Mouse (Mus musculus) heart, postnatal 10 days (tissue): ENCODE results near the gene Klhl2. TPM values are rescaled to one million over a fixed set of nuclear protein-coding genes. Genes with fewer than 3 reads are reported as not detected.
A peak's percentile ranks its signal among the peaks of the same experiment; 100 is the strongest.

Experiments
- DNase-seq, 2 experiments: peaks; one replicate each; pipeline ENCODE4 v3.0.0; 2021
- intact Hi-C: fragments of 180-260 bp; cut with DNase I; formaldehyde crosslinking; loops from one replicate; pipeline ENCODE4 v1.15.1; 2025
- total RNA-seq, 2 experiments: library from RNA; stranded (reverse); gene quantifications; 2 replicates each; pipeline ENCODE4 v1.2.3; 2021

Gene Klhl2
- 10 to 100 TPM; 13.7 to 13.9 TPM for total RNA-seq

GRCm38 (mm10) chr8:64849897-64850541 is at the start of gene Klhl2:
Gene Klhl2, minus strand, starts transcription at chr8:64850017.
- DNase-seq: peak; percentile 72 to 81
- intact Hi-C loops: loop anchor here (5.0 to 10.0 kb wide), 2 partner anchors 118 to 235 kb away; partner anchors contain the start of gene Msmo1

GRCm38 (mm10) chr8:64898710-64899109 is 48.9 kb upstream of the Klhl2 start:
- intact Hi-C loops: no loop called here
- DNase-seq: no peak

DNA sequence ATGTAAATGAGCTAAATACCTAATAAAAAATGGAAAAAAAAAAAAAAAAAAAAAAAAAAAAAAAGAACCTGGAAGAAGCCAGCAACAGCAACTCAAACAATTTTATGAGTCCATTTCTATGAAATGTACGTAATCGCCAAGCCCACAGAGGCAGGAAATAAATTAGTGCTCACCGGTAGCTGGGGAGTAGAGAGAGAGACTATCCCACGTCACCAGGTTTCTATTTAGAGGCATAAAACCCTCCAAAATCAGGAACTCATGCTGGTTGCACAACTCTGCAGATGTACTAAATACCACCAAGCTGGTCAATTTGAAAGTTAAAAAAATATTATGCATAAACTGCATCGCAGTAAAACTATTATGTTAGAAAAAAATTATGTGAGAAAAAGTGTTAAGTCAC is 46.9 kb upstream of the Klhl2 start:
- no peak for DNase-seq
- intact Hi-C loops: no loop called here

DNA sequence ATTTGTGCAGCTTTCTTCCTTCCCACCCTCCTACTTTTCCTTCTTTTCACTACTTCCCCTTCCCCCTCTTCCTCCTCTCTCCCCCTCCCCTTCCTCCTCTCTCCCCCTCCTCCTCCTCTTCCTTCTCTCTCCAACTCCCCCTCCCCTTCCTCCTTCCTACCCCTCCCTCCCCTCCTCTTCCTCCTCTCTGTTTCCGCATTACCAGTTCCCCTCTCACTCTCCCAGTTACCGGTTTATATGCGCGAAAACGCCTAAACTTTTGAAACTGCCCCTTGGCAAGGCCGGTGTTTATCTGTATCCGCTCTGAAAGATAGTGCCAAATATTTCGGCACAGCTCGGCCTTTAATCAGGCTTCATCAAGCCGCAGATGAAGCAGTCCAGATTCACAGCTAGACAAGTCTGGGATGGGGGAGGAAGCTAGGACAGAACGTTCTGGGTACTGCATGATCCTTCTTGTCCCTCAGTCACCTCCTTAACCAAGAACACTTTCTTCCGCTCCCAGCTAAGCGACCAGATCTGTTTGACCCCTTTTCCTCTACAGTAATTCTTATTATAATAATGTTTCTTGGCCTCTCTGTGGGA is 30.9 kb upstream of the Klhl2 start:
- intact Hi-C loops: no loop called here
- peak; percentile 13 to 17 for DNase-seq

GRCm38 (mm10) chr8:64877630-64878312 is 28.0 kb upstream of the Klhl2 start:
- intact Hi-C loops: no loop called here
- DNase-seq: peak; percentile 17 to 19

DNA sequence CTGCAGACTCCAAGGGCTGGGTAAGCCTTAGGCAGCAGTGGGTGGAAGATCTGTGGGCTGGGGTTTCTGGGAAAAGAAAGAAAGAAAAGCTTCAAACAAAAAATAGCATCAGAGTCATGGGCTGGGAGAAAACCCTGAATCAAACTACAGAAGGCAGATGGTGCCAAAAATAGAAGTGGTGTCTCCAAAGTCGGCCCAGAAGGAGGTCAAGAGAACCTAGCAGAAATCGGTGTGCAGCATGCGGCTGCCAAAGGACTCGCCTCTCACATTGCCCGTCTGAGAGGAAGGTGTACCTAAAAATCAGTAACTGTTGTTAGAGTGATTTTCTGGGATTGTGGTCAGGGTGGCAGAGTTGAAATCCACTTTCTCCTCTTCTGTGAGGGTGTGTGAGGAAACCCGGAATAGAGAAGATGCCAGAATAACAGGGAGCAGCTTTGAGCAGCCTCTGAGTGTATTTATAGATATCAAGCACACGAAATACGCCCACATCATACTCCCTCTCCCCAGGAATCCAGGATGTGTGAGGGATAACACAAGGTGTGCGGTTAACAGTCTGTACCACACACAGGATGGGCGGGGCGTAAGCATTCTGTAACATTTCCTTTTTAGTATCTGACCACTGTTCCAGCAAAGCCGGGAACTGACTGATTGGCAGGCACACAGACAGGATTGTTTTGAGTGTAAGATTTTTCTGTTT is 21.8 kb upstream of the Klhl2 start:
- intact Hi-C loops: no loop called here
- DNase-seq: peak in 1 of 2 experiments; percentile 15

DNA sequence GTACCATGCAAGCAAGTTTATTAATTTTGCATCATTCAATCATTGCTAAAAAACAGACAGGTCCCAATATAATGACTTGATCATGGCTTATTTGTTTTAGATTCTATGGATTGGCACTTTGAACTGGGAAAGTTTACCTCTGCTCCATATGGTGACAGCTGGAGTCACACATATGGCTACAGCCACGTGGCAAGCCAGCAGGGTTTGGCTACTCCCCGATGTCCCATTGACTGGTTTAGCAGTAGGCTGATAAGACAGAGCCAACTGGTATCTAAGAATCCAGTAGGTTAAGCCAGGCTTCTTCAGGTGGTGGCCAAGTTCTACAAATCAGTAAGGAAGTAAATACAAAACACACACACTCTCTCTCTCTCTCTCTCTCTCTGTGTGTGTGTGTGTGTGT is 20.4 kb upstream of the Klhl2 start:
- intact Hi-C loops: no loop called here
- no peak for DNase-seq

DNA sequence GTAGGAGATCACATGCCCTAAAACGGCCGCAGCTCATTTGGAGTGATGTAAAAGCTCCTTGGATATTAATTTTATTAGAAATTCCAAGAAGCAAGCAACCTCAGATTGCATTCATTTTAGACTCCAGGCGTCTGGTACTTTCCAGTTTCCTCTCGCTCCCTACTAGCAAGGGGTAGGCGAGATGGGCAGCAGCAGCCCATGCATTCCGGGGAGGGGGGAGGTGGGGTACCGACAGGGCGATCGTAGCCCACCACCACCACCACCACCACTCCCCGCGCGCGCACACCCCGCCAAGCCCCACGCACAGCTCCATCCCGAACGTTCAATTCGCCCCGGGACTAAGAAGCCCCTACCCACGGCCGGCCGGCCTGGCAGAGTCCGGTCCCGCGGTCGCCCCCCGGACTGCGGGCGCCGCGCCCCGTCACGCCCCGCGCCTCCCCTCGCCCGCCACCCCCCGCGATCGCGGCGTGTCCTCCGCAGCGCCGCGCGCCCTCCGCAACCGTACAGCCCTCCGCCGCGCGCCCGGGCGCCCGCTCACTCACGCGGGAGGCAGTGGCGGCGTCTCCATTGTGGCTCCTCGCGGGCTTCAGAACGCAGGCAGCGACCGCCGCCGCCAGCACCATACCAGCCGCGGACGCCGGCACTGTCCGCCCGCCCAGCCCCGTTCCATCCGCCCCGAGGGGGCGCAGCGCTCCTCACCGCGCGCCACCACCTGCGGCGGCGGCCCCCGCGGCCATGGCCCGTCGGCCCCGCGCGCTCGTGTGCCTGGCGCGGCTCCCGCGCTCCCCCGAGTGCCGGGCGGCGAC is 523 bp downstream of the Klhl2 start:
- DNase-seq: peak in 1 of 2 experiments; percentile 26
- intact Hi-C loops: loop anchor here (5.0 to 10.0 kb wide), 2 partner anchors 117 to 234 kb away; partner anchors contain the start of gene Msmo1

- DNase-seq: no peak
- intact Hi-C loops: loop anchor here (5.0 to 10.0 kb wide), 2 partner anchors 116 to 234 kb away; partner anchors contain the start of gene Msmo1
Observed at GRCm38 (mm10) chr8:64848245-64848785, 1.5 kb downstream of the Klhl2 start.

DNA sequence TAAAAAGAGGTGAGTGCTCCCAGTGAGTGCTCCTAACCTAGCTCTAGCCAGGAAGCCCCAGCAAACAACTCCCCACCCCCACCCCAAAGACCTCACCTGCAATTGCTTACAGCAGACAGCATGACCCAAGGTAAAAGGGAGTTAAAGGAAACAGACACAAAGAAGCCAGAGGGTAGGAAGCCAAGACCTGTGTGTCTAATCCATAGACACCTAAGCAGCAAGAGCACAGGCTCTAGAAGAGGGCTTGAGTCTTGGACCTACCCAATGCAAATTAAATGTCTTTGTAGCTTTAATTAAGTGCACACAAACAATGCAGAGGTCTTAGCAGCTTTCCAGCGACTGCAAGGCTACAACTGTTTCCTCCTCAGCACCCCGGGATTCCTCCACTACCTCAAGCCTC is 2.2 kb downstream of the Klhl2 start:
- DNase-seq: no peak
- intact Hi-C loops: loop anchor here (5.0 to 10.0 kb wide), 2 partner anchors 115 to 233 kb away; partner anchors contain the start of gene Msmo1

DNA sequence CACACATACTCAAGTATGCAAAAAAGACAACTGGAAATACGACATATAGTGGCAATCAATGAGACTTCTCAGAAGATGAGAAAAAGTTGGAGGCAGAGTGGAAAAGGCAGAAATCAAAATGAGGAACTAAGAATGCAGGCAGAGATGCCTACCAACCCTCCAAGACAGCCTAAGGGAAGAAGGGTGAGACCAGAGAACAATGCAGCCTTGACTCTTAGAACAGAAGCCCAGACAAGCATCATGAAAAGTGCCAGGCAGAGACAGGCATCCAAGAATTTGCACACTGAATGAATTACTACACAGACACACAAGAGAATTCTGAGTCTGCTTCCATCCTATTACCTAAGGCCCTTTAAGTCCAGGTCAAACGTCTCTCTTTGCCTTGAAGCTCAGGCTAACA is 2.6 kb downstream of the Klhl2 start:
- intact Hi-C loops: loop anchor here (5.0 to 10.0 kb wide), 2 partner anchors 115 to 232 kb away; partner anchors contain the start of gene Msmo1
- no peak for DNase-seq

DNA sequence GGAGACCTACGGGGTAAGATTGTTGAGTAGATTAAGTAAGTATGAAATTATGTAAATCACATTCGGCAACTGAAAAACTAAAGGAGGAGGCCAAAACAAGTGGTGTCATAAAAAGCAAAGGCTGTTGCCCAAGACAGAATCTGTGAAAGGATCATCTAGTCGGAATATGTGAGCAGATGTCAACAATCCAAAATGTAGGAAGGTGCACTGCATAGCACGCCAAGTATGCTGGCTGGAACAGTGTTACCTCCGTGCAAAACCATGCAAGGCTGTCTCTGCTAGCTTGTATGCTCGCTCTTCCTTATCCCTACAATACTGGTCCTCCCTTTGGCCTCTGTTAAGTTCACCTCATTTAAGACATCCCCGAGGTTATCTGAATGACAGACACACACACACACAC is 4.5 kb downstream of the Klhl2 start:
- intact Hi-C loops: loop anchor here (5.0 to 10.0 kb wide), 2 partner anchors 113 to 231 kb away; partner anchors contain the start of gene Msmo1
- DNase-seq: no peak

DNA sequence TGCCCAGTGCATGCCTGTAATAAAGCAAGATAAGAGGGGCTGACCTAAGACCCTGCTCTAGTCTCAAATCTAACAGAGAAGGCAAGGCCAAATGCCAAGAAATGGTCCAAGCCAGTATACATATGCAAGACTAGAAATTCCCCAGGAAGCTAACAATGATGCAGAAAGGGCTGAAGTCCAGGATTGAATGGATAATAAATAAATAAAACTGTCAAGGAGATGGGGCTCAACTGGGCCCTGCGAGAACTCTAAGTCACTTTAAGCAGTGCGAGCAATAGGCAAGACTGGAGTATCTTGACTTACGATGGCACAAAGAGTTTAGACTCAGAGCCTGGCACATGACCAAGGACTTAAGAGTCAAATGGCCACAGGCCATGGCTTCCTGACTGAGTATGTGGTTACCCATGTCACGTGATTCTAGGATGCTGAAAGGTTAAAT is 5.8 kb downstream of the Klhl2 start:
- intact Hi-C loops: loop anchor here (5.0 to 10.0 kb wide), 2 partner anchors 57 to 229 kb away; no protein-coding TSS in a partner anchor
- no peak for DNase-seq

GRCm38 (mm10) chr8:64843168-64843567 is 6.6 kb downstream of the Klhl2 start:
- DNase-seq: no peak
- intact Hi-C loops: loop anchor here (5.0 to 10.0 kb wide), 2 partner anchors 56 to 228 kb away; no protein-coding TSS in a partner anchor

- peak; percentile 51 to 54 for DNase-seq
Observed at GRCm38 (mm10) chr8:64841747-64842406, 7.9 kb downstream of the Klhl2 start.

GRCm38 (mm10) chr8:64839628-64840027 is 10.2 kb downstream of the Klhl2 start:
- intact Hi-C loops: loop anchor here (5.0 to 10.0 kb wide), 2 partner anchors 52 to 225 kb away; no protein-coding TSS in a partner anchor
- DNase-seq: no peak

More at GRCm38 (mm10) chr8:64841747-64842406, 7.9 kb downstream of the Klhl2 start:
- intact Hi-C loops: loop anchor here (5.0 to 10.0 kb wide), 2 partner anchors 55 to 227 kb away; no protein-coding TSS in a partner anchor

DNA sequence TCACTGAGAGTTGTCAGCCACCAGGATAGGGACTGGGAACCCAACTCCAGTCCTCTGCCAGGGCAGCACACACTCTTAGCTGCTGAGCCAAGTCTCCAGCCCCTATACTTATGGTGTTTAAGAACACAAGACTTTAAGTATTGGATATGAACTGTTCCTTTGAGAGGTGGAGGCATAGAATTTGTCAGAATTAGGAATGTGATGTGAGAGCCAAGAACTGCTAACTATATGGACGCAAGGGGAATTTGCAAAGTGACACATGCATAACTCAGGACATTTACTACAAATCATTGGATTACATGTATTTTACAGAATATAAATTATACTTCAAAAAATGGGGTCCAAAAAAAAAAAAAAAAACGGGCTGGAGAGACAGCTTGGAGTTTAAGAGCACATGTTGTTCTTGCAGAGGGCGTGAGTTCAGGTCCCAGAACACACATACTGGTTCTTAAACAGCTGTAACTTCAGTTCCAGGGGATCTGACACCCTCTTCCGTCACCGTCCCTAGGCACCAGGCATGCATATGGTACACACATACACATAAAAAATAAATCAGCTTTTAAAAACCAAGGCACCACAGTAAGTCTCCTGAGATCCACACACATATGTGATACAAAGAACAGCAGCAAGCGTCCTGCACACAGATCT is 14.2 kb downstream of the Klhl2 start:
- no peak for DNase-seq
- intact Hi-C loops: no loop called here
